Mouse (Mus musculus) ovary, postnatal 36 days (tissue): ENCODE measurements around the gene Apobec3.

ENCODE experiments used
- DNase-seq: peaks from one replicate; pipeline ENCODE4 v3.0.0; 2022; ENCODE audit warnings: low spot score, mixed read lengths

Gene Apobec3

DNA sequence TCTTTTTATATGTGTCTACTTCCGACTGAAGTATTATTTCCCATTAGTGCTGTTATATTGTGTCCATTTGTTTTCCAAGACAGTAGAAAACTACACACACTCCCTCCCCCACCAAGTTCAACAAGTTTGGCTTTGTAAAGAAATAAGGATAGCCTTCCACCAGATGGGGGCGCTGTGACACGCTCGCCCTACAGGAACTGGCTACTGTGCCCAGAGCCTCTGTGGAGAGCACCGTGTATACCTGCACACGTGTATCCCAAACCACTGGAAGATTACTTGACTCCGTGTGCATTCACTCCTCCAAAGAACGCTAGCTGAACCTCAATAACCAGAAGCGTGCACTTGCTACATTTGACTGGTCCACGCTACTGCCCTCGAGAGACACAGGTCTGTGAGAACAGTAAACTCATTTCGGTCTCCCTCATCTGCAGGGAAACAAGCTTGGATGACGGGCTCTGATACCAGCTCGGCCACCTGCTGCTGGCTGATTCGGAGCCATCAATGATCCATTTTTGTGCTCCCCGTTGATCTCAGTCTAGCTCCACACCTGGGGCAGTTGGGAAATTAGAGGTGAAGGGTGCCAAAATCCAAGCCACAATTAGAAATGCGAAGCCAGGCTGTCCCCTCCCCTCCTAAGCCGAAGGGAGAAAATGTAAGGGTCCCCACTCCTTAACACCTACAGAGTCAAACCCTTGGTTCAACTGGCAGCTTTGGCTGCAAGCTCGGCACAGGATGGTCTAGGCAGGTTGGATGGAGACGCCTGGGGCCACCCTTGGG is at the start of gene Apobec3:
TSS of gene Apobec3 (plus strand) at position 224 of the 777 bp plus-strand sequence.
- DNase-seq = peak; percentile 75

DNA sequence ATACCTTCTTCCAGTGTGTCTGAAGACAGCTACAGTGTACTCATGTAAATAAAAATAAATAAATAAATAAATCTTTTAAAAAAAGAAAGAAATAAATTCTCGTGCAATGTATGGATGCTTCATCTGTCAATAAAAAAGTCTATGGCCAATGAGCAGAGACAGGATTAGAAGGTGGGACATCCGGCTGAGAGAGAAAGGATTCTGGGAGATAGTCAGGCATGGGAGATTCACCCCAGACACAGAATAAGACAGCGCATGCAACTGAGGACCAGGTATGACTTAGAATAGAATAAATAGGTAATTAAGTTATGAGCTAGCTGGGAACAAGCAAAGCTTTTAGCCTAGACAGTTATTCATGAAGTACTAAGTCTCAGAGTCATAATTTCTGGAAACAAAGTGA is 48.5 kb upstream of the Apobec3 start:
- no peak for DNase-seq

DNA sequence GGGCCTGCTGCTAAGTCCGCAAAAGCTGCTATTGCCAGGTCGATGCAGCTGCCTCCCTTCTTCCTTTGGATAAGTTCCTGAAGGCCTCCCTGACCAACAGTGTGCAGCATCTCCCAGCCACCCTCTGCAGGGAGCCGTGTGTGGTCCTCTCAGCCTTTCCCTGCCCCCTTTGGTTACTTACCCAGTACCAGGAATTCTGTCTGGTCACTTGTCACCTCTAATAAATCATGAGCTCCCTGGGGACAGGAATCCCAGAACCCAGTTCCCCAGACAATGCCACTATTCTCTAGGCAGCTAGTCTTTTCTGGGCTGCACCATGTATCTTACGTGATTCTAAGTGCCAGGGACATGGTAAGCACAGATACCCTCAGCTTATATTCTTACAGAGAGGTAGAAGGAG is 45.5 kb upstream of the Apobec3 start:
- no peak for DNase-seq

DNA sequence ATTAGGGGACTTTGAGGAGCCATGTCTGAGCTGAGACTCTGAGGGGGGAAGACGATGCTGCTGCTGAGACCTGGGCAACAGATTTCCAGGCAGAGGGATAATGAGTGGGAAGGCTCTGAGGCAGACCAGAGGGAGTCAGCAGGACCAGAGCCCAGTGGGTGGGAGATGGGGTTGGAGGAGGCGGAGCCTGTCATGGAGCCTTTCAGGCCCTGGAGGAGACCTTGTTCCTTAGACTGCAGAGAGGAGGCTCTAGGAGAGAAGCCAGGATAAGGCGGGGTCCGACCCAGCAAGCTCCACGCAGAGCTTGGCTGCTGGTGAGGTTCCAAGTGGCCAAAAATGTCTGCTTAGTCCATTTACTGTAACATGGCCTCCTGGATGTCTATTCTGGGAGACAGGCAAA is 44.4 kb upstream of the Apobec3 start:
- no peak for DNase-seq

DNA sequence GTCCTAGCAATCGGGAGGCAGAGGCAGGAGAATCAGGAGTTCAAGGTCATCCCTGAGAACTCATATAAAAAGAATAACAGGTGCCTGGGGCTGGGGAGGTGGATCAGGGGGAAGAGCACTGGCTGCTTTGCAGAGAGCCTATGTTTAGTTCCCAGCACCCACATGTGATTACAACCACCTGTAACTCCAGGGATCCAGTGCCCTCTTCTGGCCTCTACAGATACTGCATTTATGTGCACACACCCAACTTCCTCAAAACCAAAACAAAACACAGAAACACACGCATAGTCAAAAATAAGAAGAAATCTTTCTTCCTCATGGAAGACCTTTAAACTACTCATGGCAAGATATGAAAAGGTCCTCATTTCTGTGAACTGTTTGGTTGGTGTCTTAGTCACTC is 41.3 kb upstream of the Apobec3 start:
- no peak for DNase-seq

DNA sequence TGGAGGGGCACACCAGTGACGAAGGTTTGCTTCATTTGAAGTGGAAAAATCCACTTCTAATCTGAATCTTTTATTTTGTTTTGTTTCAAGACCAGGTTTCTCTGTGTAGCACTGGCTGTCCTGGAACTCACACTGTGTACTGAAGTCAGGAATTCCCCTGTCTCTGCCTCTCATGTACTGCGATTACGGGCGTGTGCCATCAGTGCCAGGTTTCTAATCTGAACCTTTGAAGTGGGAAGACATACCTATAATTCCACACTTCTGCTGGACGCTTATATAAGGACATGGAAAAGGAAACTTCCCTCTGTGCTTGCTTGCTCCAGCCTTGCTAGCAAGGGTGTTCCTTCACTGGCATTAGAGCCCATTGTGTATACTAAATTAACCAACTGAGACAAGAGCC is 32.5 kb upstream of the Apobec3 start:
- DNase-seq = no peak

DNA sequence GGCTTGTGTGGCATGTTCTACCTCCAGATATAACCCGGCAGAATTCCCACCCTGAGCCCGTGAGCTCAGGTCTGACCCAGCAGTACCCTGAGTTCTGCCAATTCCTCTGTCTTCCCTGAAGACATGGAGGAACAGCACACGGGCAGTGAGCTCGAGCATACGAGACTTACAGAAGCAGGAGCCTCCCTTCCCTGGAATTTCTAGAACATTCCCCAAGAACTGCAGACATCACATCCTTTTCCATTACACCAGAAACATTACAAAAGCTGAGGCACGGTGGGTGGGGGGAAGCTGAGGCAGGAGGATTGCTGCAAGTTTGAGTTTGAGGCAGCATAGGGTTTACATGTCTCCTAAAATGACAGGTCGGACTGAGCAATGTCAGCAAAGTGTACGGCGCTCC is 31.6 kb upstream of the Apobec3 start:
- no peak for DNase-seq

DNA sequence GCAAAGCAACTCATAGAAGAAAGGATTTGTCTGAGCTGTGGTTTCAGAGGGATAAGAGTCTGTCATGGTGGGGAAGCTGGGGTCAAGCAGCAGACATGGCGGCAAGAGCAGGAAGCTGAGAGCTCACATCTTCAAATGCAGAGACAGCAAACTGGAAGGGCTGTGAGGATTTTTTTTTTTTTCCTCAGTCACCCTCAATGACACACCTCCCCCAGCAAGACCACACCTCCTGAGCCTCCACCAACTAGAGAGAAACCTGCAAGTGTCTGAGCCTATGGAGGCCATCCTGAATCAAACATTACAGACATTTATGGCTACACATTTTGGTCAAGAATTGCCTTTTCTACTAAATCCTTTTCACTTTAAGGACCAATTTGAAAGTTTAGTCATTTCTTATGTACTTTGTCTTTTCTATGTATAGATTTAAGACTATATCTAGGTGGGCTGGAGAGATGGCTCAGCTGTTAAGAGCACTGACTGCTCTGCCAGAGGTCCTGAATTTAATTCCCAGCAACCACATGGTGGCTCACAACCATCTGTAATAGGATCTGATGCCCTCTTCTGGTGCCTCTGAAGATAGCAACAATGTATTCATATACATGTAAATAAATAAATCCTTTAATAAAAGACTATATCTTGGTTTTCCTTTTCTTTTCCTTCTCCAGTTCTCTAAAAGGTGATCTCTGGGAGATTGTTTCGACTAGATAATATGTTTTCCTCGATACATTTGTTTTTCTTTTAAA is 24.0 kb upstream of the Apobec3 start:
- DNase-seq = no peak

DNA sequence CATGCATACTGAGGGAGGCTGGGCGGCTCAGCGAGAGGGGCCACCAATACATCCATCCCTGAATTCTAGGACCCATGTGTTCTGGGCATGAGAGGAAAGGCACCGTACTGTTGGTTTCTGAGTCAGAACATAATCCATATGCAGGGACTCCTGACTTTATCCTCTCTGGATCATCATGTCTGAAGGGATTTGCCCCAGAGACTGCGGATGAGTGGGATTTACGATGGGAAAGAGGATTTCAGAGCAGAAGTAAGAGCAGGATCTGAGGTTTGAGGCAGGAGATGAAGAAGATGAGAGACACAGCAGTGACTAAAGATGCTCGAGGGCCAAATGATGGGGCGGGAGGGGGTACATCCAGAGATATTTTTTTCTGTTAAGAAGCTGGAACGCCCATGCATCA is 17.9 kb upstream of the Apobec3 start:
- no peak for DNase-seq

DNA sequence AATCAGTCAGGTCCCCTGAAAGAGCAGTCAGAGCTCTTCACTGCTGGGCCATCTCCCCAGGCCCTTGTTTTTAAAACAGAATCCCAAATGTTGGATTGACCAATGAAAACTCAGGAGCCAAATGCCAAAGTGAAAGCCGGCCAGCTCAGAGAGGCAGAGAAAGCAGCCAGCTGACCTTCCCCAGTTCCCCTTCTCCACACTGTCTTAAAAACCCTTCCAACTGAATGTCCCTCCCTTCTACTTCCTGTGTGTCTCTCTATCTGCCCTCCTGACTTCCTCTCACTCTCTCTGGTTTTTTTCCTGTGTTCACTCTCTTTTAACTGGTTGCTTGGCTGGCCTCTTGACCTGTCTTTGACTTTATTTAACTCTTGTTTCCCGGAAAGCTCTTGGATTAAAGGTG is 17.5 kb upstream of the Apobec3 start:
- no peak for DNase-seq

DNA sequence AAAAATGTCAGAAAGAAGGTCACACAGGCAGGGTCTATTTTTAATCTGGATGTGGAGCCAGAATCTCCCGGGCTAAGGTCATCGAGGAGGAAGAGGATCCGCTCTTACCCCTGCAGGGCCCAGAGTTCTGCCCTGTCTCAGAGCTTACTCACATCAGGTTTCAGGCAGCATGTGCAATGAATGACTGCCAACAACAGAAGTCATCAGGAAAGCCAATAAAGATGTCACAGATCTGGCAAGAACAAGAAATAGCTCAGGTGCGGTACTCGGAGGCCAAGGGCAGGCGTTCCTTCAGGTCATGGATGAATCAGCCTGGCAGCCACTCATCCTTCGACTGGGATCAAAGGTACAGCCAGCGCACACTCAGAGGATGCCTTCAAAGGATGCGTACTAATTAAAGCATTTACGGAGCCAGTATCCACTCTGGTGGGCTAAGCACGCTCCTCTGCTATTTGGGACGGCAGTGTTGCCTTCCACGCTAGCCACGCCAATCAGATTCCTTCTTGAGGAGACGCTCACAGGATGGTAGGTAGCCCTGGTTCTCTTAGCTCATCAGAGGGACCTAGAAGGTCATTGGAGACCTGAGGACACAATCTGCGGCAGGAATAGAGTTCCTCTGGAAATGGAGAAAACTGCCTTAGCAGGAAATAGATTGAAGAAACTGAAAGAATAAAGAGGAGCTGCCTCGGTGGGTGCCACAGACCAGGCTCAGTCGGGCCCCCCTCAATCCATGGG is 16.0 kb upstream of the Apobec3 start:
- DNase-seq = no peak

DNA sequence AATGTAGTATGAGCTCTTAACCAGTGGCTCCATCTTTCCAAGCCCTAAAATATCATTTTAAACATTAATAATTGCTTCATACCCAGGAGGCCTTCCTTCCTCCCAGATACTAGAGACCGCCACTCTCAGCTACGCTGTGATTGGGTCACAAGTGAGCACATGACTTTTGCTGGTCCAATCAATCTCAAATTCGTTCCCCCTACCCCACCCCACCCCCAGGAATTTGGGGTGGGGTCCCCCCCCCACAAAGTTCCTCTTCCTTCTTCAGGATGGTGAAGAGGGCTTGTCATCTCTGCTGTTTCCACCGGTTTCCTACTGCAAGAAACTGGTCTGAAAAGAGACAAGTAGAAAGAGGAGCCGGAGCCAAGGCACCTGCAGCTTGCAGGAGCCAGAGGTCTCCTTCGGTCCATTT is 12.7 kb upstream of the Apobec3 start:
- DNase-seq = peak; percentile 26

DNA sequence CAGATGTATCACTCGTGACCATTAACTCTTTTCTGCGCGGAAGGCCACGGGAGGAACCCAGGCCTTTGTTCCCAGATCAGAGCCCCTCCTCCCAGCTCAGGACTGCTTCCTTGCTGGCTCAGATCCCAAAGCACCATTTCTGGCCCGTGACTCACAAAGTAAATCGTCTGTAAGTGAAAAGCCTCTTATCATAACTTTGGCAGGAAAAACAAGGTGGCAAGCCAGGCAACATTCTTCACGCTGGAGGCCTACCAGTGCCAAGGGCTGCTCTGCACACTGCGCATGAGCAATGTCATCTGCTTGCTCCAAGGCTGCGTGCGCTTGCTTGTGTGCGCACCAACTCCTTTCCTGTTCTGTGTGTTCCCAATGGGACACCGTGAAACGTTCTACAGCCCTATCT is 12.1 kb upstream of the Apobec3 start:
- DNase-seq = peak; percentile 80

DNA sequence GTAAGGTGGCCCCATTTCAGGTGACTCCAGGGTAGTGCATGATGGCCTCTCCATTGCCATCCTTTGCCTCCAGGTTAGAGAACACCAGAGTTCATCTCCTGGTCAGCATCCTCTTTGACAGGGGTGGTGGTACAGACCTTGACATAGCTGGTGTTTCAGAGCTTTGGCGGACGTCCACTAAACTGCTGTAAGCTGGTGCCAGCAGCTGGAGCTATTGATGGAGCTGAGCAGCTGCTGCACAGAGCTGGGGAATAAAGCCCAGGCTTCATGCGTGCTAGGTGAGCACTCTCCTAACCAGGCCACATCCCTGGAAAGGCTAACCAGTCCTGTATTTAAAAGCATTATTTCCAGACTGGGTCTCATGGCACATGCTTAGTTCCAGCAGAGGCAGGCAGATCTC is 11.0 kb upstream of the Apobec3 start:
- no peak for DNase-seq

DNA sequence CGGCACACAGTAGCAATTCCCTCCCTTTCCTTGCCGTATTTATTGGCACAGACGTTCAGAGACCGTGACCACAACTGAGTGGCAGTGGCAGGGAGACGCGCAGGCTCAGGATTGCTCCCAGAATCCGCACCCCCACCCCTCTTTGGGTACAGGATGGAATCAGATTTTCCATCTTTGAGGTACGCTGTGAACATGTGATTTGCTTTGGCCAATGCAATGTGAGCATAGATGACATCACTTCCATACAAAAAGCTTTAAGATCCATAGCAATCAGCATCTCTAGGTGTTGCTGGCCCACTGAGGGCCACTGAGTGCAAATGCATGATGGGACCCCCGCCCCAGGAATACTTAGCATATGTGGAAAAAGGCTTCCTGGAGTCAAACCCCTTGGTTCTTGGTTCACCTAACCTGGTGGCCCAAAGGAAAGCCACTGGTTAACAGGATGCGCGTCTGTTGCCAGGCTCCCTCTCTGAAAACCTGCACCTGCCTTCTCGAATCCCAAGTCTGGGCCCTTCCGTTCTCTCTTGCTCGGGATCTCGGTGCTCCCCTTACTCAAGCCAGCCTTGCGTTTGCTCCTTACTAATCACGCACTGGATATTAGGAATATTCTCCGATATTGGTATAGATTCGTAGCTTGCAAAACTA is 8.7 kb upstream of the Apobec3 start:
- DNase-seq = peak; percentile 14

DNA sequence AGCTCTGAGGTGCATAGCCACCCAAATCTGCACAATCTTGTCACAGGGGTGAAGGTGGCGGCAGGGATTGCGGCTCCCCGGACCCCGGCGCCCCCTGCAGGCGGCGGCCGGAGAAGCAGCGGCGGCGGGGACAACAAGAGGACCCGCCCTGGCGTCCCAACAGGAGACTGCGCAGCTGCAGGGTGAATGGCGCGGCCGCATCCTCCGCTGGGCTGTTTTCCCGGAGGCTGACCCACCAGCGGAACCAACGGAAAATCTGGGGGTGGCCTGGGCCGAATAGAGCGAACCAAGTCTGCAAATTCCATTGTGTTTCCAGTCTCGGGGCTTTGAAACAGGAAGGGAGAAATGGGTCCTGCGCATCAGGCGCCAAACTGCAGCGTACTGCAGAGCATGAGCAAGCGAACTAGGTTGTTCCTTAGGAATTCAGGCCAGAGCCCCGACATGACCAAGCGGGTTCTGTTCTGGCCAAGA is 8.1 kb upstream of the Apobec3 start:
- DNase-seq = peak; percentile 94

DNA sequence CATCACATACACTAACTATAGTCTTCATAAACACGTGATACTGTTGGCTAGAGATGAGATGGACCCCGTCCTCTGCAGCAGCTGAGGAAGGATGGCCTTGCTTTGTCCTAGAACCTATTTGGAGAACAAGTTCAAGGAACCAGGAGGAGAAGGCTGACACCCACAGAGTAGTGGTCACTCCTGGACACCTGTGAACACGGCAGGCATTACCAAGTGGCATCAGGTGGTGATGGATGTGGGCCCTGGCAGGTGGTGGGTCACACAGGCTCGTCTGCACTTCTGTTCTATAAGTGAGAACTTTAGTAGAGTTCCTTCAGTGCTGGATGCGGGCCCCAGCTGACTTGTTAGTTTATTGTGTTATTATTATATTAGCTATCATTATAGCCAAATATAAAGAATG is 6.6 kb upstream of the Apobec3 start:
- no peak for DNase-seq

DNA sequence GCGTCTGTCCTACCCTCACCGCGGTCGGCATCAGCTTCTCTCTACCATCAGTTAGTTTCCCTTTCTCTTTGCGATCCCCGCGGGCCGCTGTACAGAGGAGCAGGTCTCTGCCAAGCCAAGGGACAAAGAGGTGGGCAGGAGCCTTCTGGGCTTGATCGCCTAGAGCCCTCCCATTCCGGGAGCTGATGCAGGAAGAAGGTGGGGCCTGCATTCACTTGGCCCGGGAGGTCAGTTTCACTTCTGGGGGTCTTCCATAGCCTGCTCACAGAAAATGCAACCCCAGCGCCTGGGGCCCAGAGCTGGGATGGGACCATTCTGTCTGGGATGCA is 718 bp downstream of the Apobec3 start:
- DNase-seq = peak; percentile 74

DNA sequence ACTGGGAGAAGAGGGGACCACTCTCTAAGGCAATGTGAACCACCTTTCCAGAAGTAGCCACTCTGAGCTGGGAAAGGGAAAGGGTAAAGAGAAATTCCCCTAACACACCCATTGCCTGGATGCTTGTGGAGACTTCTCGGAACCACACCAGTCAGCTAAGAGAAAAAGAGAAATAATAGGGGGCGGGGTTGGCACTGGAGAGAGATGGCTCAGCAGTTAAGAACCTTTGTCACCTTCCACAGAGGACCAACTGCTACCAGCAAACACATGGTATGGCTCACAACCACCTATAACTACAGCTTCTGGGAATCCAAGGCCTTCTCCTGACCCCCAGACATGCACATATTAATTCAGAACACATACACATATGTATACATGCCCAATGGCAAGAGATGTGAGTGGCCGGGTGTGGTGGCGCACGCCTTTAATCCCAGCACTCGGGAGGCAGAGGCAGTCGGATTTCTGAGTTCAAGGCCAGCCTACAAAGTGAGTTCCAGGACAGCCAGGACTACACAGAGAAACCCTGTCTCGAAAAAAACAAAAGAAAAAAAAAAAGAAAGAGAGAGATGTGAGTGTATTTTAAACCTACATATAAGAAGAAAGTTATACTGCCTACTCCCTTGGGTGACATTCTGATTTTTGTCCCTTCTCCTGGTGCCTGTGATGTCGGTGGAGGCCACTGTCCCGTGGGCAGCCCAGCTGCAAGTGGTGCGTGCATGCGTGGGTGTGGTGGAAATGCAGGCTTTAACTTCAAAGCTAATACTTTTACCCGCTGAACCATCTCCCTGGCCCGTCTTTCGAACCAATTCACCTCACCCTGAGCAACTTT is 1.8 kb downstream of the Apobec3 start:
- no peak for DNase-seq

DNA sequence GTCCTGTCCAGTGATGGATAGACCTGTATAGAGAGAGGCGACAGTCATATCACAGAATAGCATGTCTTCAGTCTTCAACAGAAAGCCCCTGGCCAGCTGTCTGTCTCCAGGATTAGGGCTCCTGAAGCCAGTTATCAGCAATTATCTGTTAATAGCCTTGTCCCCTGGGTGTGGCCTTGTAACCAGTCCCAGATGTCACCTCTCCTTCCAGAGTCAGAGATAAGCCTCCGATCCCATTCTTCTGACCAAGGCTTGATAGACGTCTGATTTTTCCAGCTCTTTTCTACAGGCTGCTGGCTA is 2.3 kb downstream of the Apobec3 start:
- no peak for DNase-seq

DNA sequence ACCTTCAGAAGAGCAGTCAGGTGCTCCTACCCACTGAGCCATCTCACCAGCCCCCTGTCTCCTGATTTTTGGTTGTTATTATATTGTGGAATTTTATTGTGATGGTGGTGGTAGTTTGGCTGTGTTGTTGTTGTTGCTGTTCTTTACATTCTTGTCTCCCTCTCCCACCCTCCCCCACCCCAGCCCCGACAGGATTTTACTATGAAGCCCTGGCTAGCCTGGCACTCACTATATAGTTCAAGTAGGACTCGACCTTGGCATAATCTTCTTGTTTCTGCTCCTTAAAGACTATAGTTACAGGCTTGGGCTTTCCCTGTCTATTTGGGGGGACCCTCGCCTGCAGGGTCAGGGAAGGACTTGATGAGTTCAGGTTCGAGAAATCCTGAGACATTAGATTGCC is 2.9 kb downstream of the Apobec3 start:
- no peak for DNase-seq
